Mouse (Mus musculus) thymus, postnatal 4 days (tissue): ENCODE results near the gene Aqp2.

Experiments used
- DNase-seq: peaks from one replicate; pipeline ENCODE4 v3.0.0; 2021

The Aqp2 gene

DNA sequence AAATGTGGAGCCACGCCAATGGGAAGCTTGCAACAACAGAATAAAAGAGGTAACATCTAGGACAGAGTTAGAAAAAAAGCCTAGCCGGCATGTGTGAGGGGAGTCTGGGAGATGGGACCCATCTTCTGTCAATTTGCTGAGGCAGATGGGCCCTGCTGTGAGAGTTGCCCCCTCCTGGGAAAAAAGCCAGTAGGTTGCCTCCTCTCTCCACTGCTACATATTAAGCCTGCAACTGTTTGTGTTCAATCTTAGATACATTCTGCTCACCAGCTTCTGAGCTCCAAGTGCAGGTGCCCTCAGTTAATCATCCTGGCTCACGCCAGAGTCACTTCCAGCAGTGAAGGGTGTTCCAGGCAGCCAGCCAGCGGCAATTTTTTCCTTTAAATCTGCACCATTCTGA is 41.0 kb downstream of the Aqp2 start:
- no peak for DNase-seq

DNA sequence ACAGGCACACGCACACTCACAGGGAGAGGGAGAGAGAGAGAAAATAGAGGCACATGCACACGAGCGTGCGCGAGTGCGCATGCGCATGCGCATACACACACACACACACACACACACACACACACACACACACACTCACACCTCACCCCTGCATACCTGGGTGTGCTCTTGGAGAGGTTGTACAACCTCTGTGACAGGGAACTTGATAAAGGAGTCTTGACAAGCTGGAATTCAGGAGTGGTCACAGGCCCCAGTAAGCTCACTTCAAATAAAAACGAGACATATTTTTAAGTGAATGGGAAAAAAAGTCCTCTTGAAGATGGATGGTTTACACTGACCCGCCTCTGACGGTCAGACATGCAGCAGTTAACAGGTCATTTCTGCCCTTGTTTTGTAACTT is 43.2 kb downstream of the Aqp2 start:
- DNase-seq = no peak

DNA sequence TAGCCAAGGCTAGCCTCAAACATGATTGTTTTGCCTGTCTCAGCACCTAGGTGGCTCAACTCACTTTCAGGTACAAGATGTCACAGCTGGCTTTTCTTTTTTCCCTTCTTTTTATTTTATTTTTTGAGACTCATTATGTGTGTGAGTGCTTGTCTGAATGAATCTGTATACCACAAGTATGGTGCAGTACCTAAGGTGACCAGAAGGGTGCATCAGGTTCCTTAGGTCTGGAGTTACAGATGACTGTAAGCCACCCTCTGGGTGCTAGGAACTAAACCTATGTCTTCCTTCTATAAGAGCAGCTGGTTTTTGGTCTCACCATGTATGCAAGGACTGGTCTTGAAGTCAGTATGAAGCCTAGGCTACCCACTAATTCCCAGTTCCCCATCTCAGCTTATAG is 52.8 kb downstream of the Aqp2 start:
- DNase-seq = peak; percentile 59
